In genomic region chr5:23154439-23154838, GRCm38 (mm10) we compare ENCODE assay signal across 11 mouse cellular contexts.
DNase-seq lines count a peak whose midpoint lies in the region; ATAC-seq and TF ChIP-seq lines count a peak whose summit lies in the region.
"Had no signal": no experiment of that assay in that cellular context is flagged by ENCODE, and none has a peak within 500 bp of the region (broad histone marks: within the 10 kb centered on the region; RNA-seq: fewer than 3 reads in every experiment).

No protein-coding gene starts in this region.

- no peak for TF ChIP-seq POLR2A in thymus, adult 2 months (IDR thresholded peaks at IDR 0.05; ENCODE audit: control insufficient read depth, extremely low read depth, insufficient read depth, low read length, poor library complexity)

- H3K36me3 ChIP-seq in kidney, postnatal 0 days (ENCODE audit: insufficient read depth, low read length): no peaks in the 10 kb centered on the region
- H3K36me3 ChIP-seq in thymus, adult 2 months (ENCODE audit: control insufficient read depth, insufficient read depth, low read length): no peaks in the 10 kb centered on the region
- H3K36me3 ChIP-seq: heart, embryonic 10.5 days; hindbrain, embryonic 12.5 days; liver, embryonic 13.5 days had no signal

- WGBS in kidney, postnatal 0 days: 95% methylated on average over 1 of the region's 1 CpGs
- 91% methylated on average over 1 of the region's 1 CpGs for WGBS in thymus, adult 2 months

- H3K9me3 ChIP-seq in kidney, postnatal 0 days (replicated peaks; ENCODE audit: low read length): no peaks in the 10 kb centered on the region
- H3K9me3 ChIP-seq: heart, embryonic 10.5 days; hindbrain, embryonic 12.5 days; liver, embryonic 13.5 days had no signal

- H3K4me2 ChIP-seq in kidney, postnatal 0 days (ENCODE audit: low read length): no peak overlapping the region
- H3K4me2 ChIP-seq: hindbrain, embryonic 12.5 days; liver, embryonic 13.5 days had no signal

- H3K9ac ChIP-seq in kidney, postnatal 0 days (ENCODE audit: low read depth, low read length): no peak overlapping the region
- H3K9ac ChIP-seq: hindbrain, embryonic 12.5 days; liver, embryonic 13.5 days had no signal

- no peak overlapping the region for H3K4me3 ChIP-seq in kidney, postnatal 0 days (replicated peaks; ENCODE audit: low read depth, low read length)
- H3K4me3 ChIP-seq in thymus, adult 2 months (ENCODE audit: control insufficient read depth, insufficient read depth, low read length): no peak overlapping the region
- H3K4me3 ChIP-seq: heart, embryonic 10.5 days; hindbrain, embryonic 12.5 days; liver, embryonic 13.5 days had no signal

- H3K27ac ChIP-seq in kidney, postnatal 0 days: no peak overlapping the region
- H3K27ac ChIP-seq in thymus, adult 2 months (ENCODE audit: control insufficient read depth, insufficient read depth, low read length): no peak overlapping the region
- H3K27ac ChIP-seq: heart, embryonic 10.5 days; hindbrain, embryonic 12.5 days; liver, embryonic 13.5 days had no signal

- TF ChIP-seq CTCF in kidney, postnatal 0 days (IDR thresholded peaks at IDR 0.05; ENCODE audit: low read depth): peak; percentile 32; the same call in 1 of the 2 replicates
- no peak for TF ChIP-seq CTCF in thymus, adult 2 months (IDR thresholded peaks at IDR 0.05; ENCODE audit: borderline replicate concordance, control insufficient read depth, extremely low read depth, insufficient read depth, low read length, poor library complexity)

- ATAC-seq in CD4-positive, CD25-positive, alpha-beta regulatory T cell, adult 4 months: no peak
- no peak for ATAC-seq in kidney, postnatal 0 days (replicated peaks; ENCODE audit: low FRiP score, low read depth)

- DNase-seq in CD4-positive, CD25-positive, alpha-beta regulatory T cell, adult 2 months (ENCODE audit: low read depth, low spot score): peak; percentile 2
- peak; percentile 6 for DNase-seq in kidney, postnatal 0 days (ENCODE audit: low spot score)
- DNase-seq in kidney, postnatal 14 days: no peak
- peak; percentile 37 for DNase-seq in thymus, postnatal 4 days
- DNase-seq in thymus, adult 2 months: no peak
- DNase-seq in cerebellum, adult 11 months: no peak
- no peak for DNase-seq in frontal cortex, adult 2 months (ENCODE audit: extremely low spot score in 1 of 2, low spot score in 1 of 2)
- DNase-seq: liver, embryonic 13.5 days had no signal

- no peaks in the 10 kb centered on the region for H3K4me1 ChIP-seq in kidney, postnatal 0 days (replicated peaks; ENCODE audit: insufficient read depth, low read length)
- H3K4me1 ChIP-seq in thymus, adult 2 months (replicated peaks; ENCODE audit: control insufficient read depth, insufficient read depth, low read length): no peaks in the 10 kb centered on the region
- H3K4me1 ChIP-seq: heart, embryonic 10.5 days; hindbrain, embryonic 12.5 days; liver, embryonic 13.5 days had no signal

- H3K27me3 ChIP-seq in kidney, postnatal 0 days (ENCODE audit: insufficient read depth, low read length): no peaks in the 10 kb centered on the region
- no peaks in the 10 kb centered on the region for H3K27me3 ChIP-seq in thymus, adult 2 months (ENCODE audit: control insufficient read depth, insufficient read depth, low read length)
- H3K27me3 ChIP-seq: hindbrain, embryonic 12.5 days; liver, embryonic 13.5 days had no signal

Comparison
In these comparisons a context has a peak if more than half of its experiments do, and no peak if none do; other contexts are left out.
1. DNase-seq: peak in CD4-positive, CD25-positive, alpha-beta regulatory T cell, adult 2 months (single experiment), kidney, postnatal 0 days (single experiment) and thymus, postnatal 4 days (single experiment); none in kidney, postnatal 14 days (single experiment), thymus, adult 2 months (single experiment), cerebellum, adult 11 months (single experiment) and frontal cortex, adult 2 months (0 of 2).